Mouse (Mus musculus) heart, embryonic 11.5 days (tissue): ENCODE results near the gene Mfap3. TPM values are rescaled to one million over a fixed set of nuclear protein-coding genes. Genes with fewer than 3 reads are reported as not detected.

ENCODE experiments used
- polyA plus RNA-seq: library from polyadenylated mRNA; unstranded; fragments of >200 nt; fragmentation: Nextera tagmentation; extraction: Ambion mirVana; gene quantifications from 2 replicates; pipeline ENCODE4 v1.2.1, GENCODE M21; 2014

Mfap3 gene
- polyA plus RNA-seq, 1 experiment from 2014 or later = 32.7 TPM

Other genes starting within 250 kb of the Mfap3 start
- gene Fam114a2, start within 50 bp of the Mfap3 start, polyA plus RNA-seq = 49.4 and 50.4 TPM in 2 replicates
- gene Galnt10, start 126.8 kb downstream of the Mfap3 start, polyA plus RNA-seq = 7.1 and 10.6 TPM in 2 replicates